ENCODE assay signal across 8 mouse cellular contexts in the genomic region with DNA sequence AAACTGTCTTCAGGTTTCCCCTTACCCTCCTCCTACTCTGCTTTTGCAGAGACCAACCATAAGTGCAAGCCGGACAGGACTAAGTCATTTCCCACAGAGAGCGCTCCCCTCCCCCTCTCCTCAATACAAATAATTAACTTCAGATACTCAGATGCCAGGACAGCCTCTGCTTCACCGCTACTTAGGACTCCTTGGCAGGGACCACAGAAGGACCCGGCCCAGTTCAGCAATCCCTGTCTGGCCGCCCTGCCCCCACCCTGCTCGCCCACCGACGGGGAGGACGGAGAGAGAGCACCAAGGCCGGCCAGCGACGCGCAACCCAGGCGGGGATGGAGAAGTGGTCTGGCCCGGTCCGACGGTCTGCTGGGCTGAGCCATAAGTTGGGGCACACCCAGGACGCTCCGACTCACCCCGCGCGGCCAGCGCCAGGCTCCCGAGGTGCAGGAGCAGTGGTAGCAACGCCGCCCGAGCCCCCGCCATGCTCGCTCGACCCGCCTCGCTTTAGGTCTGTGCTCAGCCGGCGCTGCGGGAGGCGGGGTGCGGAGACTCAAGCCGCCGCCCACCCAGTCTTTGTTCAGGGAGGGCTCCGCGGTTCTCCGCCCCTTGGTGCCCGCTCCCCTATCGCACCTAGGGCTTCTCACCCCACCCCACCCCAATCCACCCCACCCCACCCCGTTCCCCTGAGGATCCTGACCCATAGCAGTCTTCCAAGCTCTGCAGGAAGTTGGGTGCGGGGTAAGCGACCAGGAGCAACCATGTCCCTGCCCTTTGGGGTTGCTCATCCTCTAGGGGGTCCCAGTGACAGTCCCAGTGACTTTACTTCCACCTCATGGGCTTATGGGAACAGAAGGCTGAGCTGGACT. TPM values are rescaled to one million over a fixed set of nuclear protein-coding genes. Genes with fewer than 3 reads are reported as not detected.
DNase-seq lines count a peak whose midpoint lies in the region; ATAC-seq and TF ChIP-seq lines count a peak whose summit lies in the region.

Gene Kcp, minus strand, starts transcription at position 506 of the 863 bp plus-strand sequence.

- peaks cover 14 to 18% of the 10 kb centered on the region in 2 experiments for H3K27me3 ChIP-seq in MEL (ENCODE audit: control insufficient read depth in 1 of 2, insufficient read depth in 2 of 2, low read length in 2 of 2)
- H3K27me3 ChIP-seq in forebrain, postnatal 0 days (ENCODE audit: insufficient read depth, low read length): no peaks in the 10 kb centered on the region; the same call in 1 of the 2 replicates
- H3K27me3 ChIP-seq in kidney, embryonic 15.5 days: no peaks in the 10 kb centered on the region
- H3K27me3 ChIP-seq in midbrain, embryonic 12.5 days: peaks cover 56% of the 10 kb centered on the region

- 2% methylated on average over 47 of the region's 47 CpGs for WGBS in forebrain, postnatal 0 days
- 1% methylated on average over 47 of the region's 47 CpGs for WGBS in kidney, embryonic 15.5 days
- WGBS in midbrain, embryonic 12.5 days: 2% methylated on average over 47 of the region's 47 CpGs

- H3K4me2 ChIP-seq in forebrain, postnatal 0 days (ENCODE audit: low read depth): peak within 1 kb of the TSS; percentile 58
- H3K4me2 ChIP-seq in kidney, embryonic 15.5 days: peak within 1 kb of the TSS; percentile 86
- H3K4me2 ChIP-seq in midbrain, embryonic 12.5 days (replicated peaks): peak within 1 kb of the TSS; percentile 66

- H3K9ac ChIP-seq in MEL (ENCODE audit: control insufficient read depth, low read depth, low read length, poor library complexity, severe bottlenecking): peak within 1 kb of the TSS; percentile 56
- H3K9ac ChIP-seq in forebrain, postnatal 0 days: peak within 1 kb of the TSS; percentile 51
- H3K9ac ChIP-seq in kidney, embryonic 15.5 days: peak within 1 kb of the TSS; percentile 64
- H3K9ac ChIP-seq in midbrain, embryonic 12.5 days (replicated peaks): no peak within 1 kb of the TSS; the same call in 1 of the 2 replicates

- peak within 1 kb of the TSS; percentile 67 to 80 for H3K4me3 ChIP-seq in MEL (ENCODE audit: control insufficient read depth in 1 of 2, insufficient read depth in 1 of 2, low read depth in 2 of 2, low read length in 2 of 2)
- peak within 1 kb of the TSS; percentile 47 for H3K4me3 ChIP-seq in forebrain, postnatal 0 days (ENCODE audit: low read depth, low read length)
- H3K4me3 ChIP-seq in kidney, embryonic 15.5 days (replicated peaks): peak within 1 kb of the TSS; percentile 72
- H3K4me3 ChIP-seq in midbrain, embryonic 12.5 days: peak within 1 kb of the TSS; percentile 52

- no peaks in the 10 kb centered on the region for H3K79me2 ChIP-seq in MEL (ENCODE audit: control insufficient read depth, insufficient read depth, low read length, poor library complexity)

- peak; percentile 43 for DNase-seq in adrenal gland, postnatal 10 days
- no peak for DNase-seq in adrenal gland, postnatal 4 days (ENCODE audit: low spot score in 2 of 2)
- peak; percentile 34 for DNase-seq in MEL (ENCODE audit: low read depth, low spot score)
- DNase-seq in forebrain, postnatal 0 days: peak; percentile 35
- no peak for DNase-seq in cerebellum, postnatal 25 days
- DNase-seq in right cerebral cortex, adult 18-20 months: no peak

- no peak for TF ChIP-seq EP300 in MEL (IDR thresholded peaks at IDR 0.05; ENCODE audit: low read depth in 1 of 2, low read length in 2 of 2)

- H3K27ac ChIP-seq in MEL (ENCODE audit: control insufficient read depth, low read depth, low read length): no peak within 1 kb of the TSS
- H3K27ac ChIP-seq in forebrain, postnatal 0 days (ENCODE audit: low read depth, low read length): no peak within 1 kb of the TSS
- H3K27ac ChIP-seq in kidney, embryonic 15.5 days: peak within 1 kb of the TSS; percentile 43
- H3K27ac ChIP-seq in midbrain, embryonic 12.5 days (replicated peaks): no peak within 1 kb of the TSS

- peaks cover 5 to 7% of the 10 kb centered on the region in 2 experiments; a peak in 3 of 4 replicates for H3K4me1 ChIP-seq in MEL (ENCODE audit: control insufficient read depth in 1 of 2, insufficient read depth in 2 of 2, low read length in 2 of 2)
- no peaks in the 10 kb centered on the region for H3K4me1 ChIP-seq in forebrain, postnatal 0 days (ENCODE audit: insufficient read depth)
- peaks cover 42% of the 10 kb centered on the region for H3K4me1 ChIP-seq in kidney, embryonic 15.5 days
- peaks cover 13% of the 10 kb centered on the region for H3K4me1 ChIP-seq in midbrain, embryonic 12.5 days

- no peak for TF ChIP-seq POLR2A in MEL (IDR thresholded peaks at IDR 0.05; ENCODE audit: control insufficient read depth in 1 of 2, insufficient read depth in 1 of 2, low read depth in 1 of 2, low read length in 2 of 2, poor library complexity in 1 of 2)

- peak; percentile 72 for ATAC-seq in forebrain, postnatal 0 days
- ATAC-seq in kidney, embryonic 15.5 days (replicated peaks; ENCODE audit: low FRiP score): peak; percentile 79
- ATAC-seq in midbrain, embryonic 12.5 days (ENCODE audit: low FRiP score, low read depth): peak; percentile 49

- no peak for TF ChIP-seq RAD21 in MEL (IDR thresholded peaks at IDR 0.05; ENCODE audit: low read depth, low read length)

- H3K36me3 ChIP-seq in MEL (ENCODE audit: control insufficient read depth in 1 of 2, insufficient read depth in 2 of 2, low read length in 2 of 2): no peaks in the 10 kb centered on the region
- H3K36me3 ChIP-seq in forebrain, postnatal 0 days (ENCODE audit: insufficient read depth): no peaks in the 10 kb centered on the region
- H3K36me3 ChIP-seq in kidney, embryonic 15.5 days: peaks cover 8% of the 10 kb centered on the region; the same call in 1 of the 2 replicates
- no peaks in the 10 kb centered on the region for H3K36me3 ChIP-seq in midbrain, embryonic 12.5 days

- no peaks in the 10 kb centered on the region for H3K9me3 ChIP-seq in MEL (replicated peaks; ENCODE audit: insufficient read depth, low read length)
- no peaks in the 10 kb centered on the region for H3K9me3 ChIP-seq in forebrain, postnatal 0 days (ENCODE audit: low read length)
- H3K9me3 ChIP-seq in kidney, embryonic 15.5 days (replicated peaks): no peaks in the 10 kb centered on the region
- H3K9me3 ChIP-seq in midbrain, embryonic 12.5 days: no peaks in the 10 kb centered on the region

- TF ChIP-seq CTCF in MEL (IDR thresholded peaks at IDR 0.05 in 2 of 3, conservative IDR thresholded peaks at IDR 0.05 in 1 of 3; ENCODE audit: control insufficient read depth in 1 of 3, insufficient read depth in 1 of 3, low read depth in 2 of 3, low read length in 3 of 3, poor library complexity in 1 of 3, severe bottlenecking in 1 of 3): no peak
- TF ChIP-seq CTCF in forebrain, postnatal 0 days (IDR thresholded peaks at IDR 0.05; ENCODE audit: low read depth): no peak

TF ChIP-seq in MEL, 35 proteins besides CTCF, POLR2A, EP300 and RAD21:
- no peak for TF ChIP-seq POLR2AphosphoS5 (IDR thresholded peaks at IDR 0.05; ENCODE audit: borderline replicate concordance, low read depth, low read length)
- peak; percentile 16; the same call in 1 of the 2 replicates for TF ChIP-seq CHD2 (IDR thresholded peaks at IDR 0.05; ENCODE audit: low read length)
- TF ChIP-seq NRF1 (IDR thresholded peaks at IDR 0.05; ENCODE audit: insufficient read depth, low read depth, low read length, poor library complexity, severe bottlenecking): no peak
- TF ChIP-seq MYB (IDR thresholded peaks at IDR 0.05; ENCODE audit: low read depth, low read length): no peak
- TF ChIP-seq ZNF384 (IDR thresholded peaks at IDR 0.05; ENCODE audit: low read depth, low read length): no peak
- TF ChIP-seq MAFK (IDR thresholded peaks at IDR 0.05; ENCODE audit: borderline replicate concordance, low read depth, low read length): no peak

RNA-seq across cellular contexts. Expression of gene Kcp, which starts in this region (rescaled TPM):
- 1 to 10 TPM; 7.0 to 7.1 TPM for total RNA-seq in adrenal gland, postnatal 10 days (2021)
- 10 to 100 TPM in 1 of 2 experiments, 1 to 10 TPM in 1; 9.0 to 14.2 TPM for total RNA-seq in adrenal gland, postnatal 4 days (2021)
- 1.0 and 1.3 TPM in 2 replicates for total RNA-seq in MEL (2012; rRNA removed)
- polyA plus RNA-seq in MEL (2012; ENCODE audit: insufficient read depth in 1 of 2, insufficient read length in 2 of 2, low read depth in 1 of 2, low replicate concordance in 2 of 2, missing spikeins in 1 of 2): 1 to 10 TPM in 1 of 2 experiments, not detected in 1; 6.9 TPM
- total RNA-seq in forebrain, postnatal 0 days (2014; rRNA removed): 9.8 and 31.2 TPM in 2 replicates
- 5.2 and 6.7 TPM in 2 replicates for polyA plus RNA-seq in forebrain, postnatal 0 days (2015; fragmentation: Nextera tagmentation; extraction: Ambion mirVana)
- polyA plus RNA-seq in kidney, embryonic 15.5 days (2015; fragmentation: Nextera tagmentation; extraction: Ambion mirVana): 24.0 and 27.9 TPM in 2 replicates
- 13.7 and 17.2 TPM in 2 replicates for polyA plus RNA-seq in midbrain, embryonic 12.5 days (2016; fragmentation: Nextera tagmentation; extraction: Ambion mirVana)

Comparison
In these comparisons a context has a peak if more than half of its experiments do, and no peak if none do; other contexts are left out.
1. DNase-seq: peak in adrenal gland, postnatal 10 days (single experiment), MEL (single experiment) and forebrain, postnatal 0 days (single experiment); none in adrenal gland, postnatal 4 days (0 of 2), cerebellum, postnatal 25 days (0 of 2) and right cerebral cortex, adult 18-20 months (single experiment).
2. Peak in every context shown above with its lines, with median percentiles within 50 percentile points of each other: H3K4me3 ChIP-seq, ATAC-seq and H3K4me2 ChIP-seq.